In the genomic region with DNA sequence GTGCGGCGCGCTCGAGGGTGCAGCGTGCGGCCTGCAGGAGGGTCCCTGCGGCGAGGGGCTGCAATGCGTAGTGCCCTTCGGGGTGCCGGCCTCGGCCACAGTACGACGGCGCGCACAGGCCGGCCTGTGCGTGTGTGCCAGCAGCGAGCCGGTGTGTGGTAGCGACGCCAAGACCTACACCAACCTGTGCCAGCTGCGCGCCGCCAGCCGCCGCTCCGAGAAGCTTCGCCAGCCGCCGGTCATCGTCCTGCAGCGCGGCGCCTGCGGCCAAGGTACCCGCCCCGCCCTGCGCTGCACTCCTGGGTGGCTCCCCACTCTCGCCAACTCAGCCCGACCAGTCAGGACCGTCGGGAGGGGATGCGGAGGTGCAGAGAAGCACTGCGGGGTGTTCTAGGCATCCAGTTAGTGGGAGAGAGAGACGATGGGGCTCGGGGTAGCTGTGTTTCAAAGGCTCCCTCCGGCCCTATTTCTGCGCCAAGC, we compare ENCODE assay signal across 8 mouse cellular contexts. TPM values are rescaled to one million over a fixed set of nuclear protein-coding genes. Genes with fewer than 3 reads are reported as not detected.
DNase-seq lines count a peak whose midpoint lies in the region; ATAC-seq and TF ChIP-seq lines count a peak whose summit lies in the region.

No protein-coding gene starts in this region.

- peak overlapping the region; percentile 50 for H3K4me3 ChIP-seq in C2C12 (ENCODE audit: insufficient read depth, poor library complexity, severe bottlenecking)
- H3K4me3 ChIP-seq in gastrocnemius, adult 2 months = peak overlapping the region; percentile 86
- H3K4me3 ChIP-seq in hindbrain, embryonic 15.5 days = peak overlapping the region; percentile 43
- peak overlapping the region in 1 of 2 experiments; percentile 37; a peak in 3 of 4 replicates for H3K4me3 ChIP-seq in liver, embryonic 14.5 days (ENCODE audit: insufficient read depth in 1 of 2, low read depth in 2 of 2, low read length in 2 of 2)

- H3K27ac ChIP-seq in gastrocnemius, adult 2 months = peak overlapping the region; percentile 89
- no peak overlapping the region for H3K27ac ChIP-seq in hindbrain, embryonic 15.5 days (replicated peaks)
- H3K27ac ChIP-seq in liver, embryonic 14.5 days = no peak overlapping the region

- H3ac ChIP-seq in C2C12 (ENCODE audit: control insufficient read depth, insufficient read length, low read depth) = peak overlapping the region; percentile 81

- no peak for TF ChIP-seq EP300 in liver, embryonic 14.5 days (IDR thresholded peaks at IDR 0.05; ENCODE audit: low read depth)

- TF ChIP-seq CTCF in C2C12 (IDR thresholded peaks at IDR 0.05; ENCODE audit: control insufficient read depth, insufficient read depth, insufficient read length) = no peak
- TF ChIP-seq CTCF in gastrocnemius, adult 2 months (IDR thresholded peaks at IDR 0.05) = no peak
- no peak for TF ChIP-seq CTCF in liver, embryonic 14.5 days (IDR thresholded peaks at IDR 0.05; ENCODE audit: low read depth)

- H3K27me3 ChIP-seq in C2C12 (ENCODE audit: control insufficient read depth, insufficient read depth, insufficient read length) = no peaks in the 10 kb centered on the region
- H3K27me3 ChIP-seq in hindbrain, embryonic 15.5 days = peaks cover 53% of the 10 kb centered on the region
- H3K27me3 ChIP-seq in liver, embryonic 14.5 days (ENCODE audit: control insufficient read depth, insufficient read depth, low read length) = peaks cover 50% of the 10 kb centered on the region

- 1% methylated on average over 32 of the region's 49 CpGs for WGBS in hindbrain, embryonic 15.5 days
- 1% methylated on average over 48 of the region's 49 CpGs for WGBS in liver, embryonic 14.5 days (ENCODE audit: insufficient replicate concordance)

- peak overlapping the region; percentile 64 for H3K4me2 ChIP-seq in hindbrain, embryonic 15.5 days
- peak overlapping the region; percentile 51 for H3K4me2 ChIP-seq in liver, embryonic 14.5 days (ENCODE audit: low read depth)

- H3K4me1 ChIP-seq in hindbrain, embryonic 15.5 days (replicated peaks) = peaks cover 29% of the 10 kb centered on the region
- no peaks in the 10 kb centered on the region for H3K4me1 ChIP-seq in liver, embryonic 14.5 days (replicated peaks; ENCODE audit: control insufficient read depth in 2 of 2, insufficient read depth in 2 of 2, low read length in 1 of 2)

- peak; percentile 74 for DNase-seq in adrenal gland, adult 2 months
- peak; percentile 87 for DNase-seq in gastrocnemius, adult 2 months
- no peak for DNase-seq in liver, embryonic 14.5 days (ENCODE audit: low read depth in 3 of 3, low spot score in 3 of 3)
- DNase-seq in retina, postnatal 7 days (ENCODE audit: low read depth, low spot score) = peak; percentile 21
- DNase-seq in MN1 (ENCODE audit: low spot score) = no peak

- H3K79me2 ChIP-seq in C2C12 (ENCODE audit: control insufficient read depth, insufficient read depth) = peaks cover 54% of the 10 kb centered on the region

- H3K9ac ChIP-seq in hindbrain, embryonic 15.5 days = peak overlapping the region; percentile 7; the same call in 1 of the 2 replicates
- H3K9ac ChIP-seq in liver, embryonic 14.5 days (replicated peaks) = no peak overlapping the region

- peaks cover 4% of the 10 kb centered on the region for H3K36me3 ChIP-seq in C2C12 (ENCODE audit: control insufficient read depth, insufficient read depth)
- no peaks in the 10 kb centered on the region for H3K36me3 ChIP-seq in hindbrain, embryonic 15.5 days
- no peaks in the 10 kb centered on the region for H3K36me3 ChIP-seq in liver, embryonic 14.5 days (replicated peaks; ENCODE audit: control insufficient read depth, insufficient read depth, low read depth)

- no peak for ATAC-seq in hindbrain, embryonic 15.5 days (ENCODE audit: low FRiP score, low read depth)
- no peak for ATAC-seq in liver, embryonic 14.5 days (ENCODE audit: insufficient read depth)
- no peak for ATAC-seq in cerebellum, adult (ENCODE audit: insufficient number of reproducible peaks, low FRiP score, low TSS enrichment)

- H3K9me3 ChIP-seq in hindbrain, embryonic 15.5 days = no peaks in the 10 kb centered on the region
- H3K9me3 ChIP-seq in liver, embryonic 14.5 days (ENCODE audit: control insufficient read depth, low read length) = no peaks in the 10 kb centered on the region

- intact Hi-C loops in gastrocnemius, adult 2 months (cut with DNase I) = loop anchor here (5.0 kb wide), 1 partner anchor 36 kb away; no protein-coding TSS in a partner anchor

- peaks cover 32% of the 10 kb centered on the region for H3K79me3 ChIP-seq in C2C12 (ENCODE audit: low read depth)

TF ChIP-seq in C2C12, 6 proteins besides CTCF, POLR2A, EP300 and RAD21:
- TF ChIP-seq MAX (IDR thresholded peaks at IDR 0.05) = no peak
- no peak for TF ChIP-seq USF1 (IDR thresholded peaks at IDR 0.05; ENCODE audit: low read depth)
- no peak for TF ChIP-seq MYOD1 (IDR thresholded peaks at IDR 0.05; ENCODE audit: control insufficient read depth, insufficient read length, low read depth)
- no peak for TF ChIP-seq FOSL1 (IDR thresholded peaks at IDR 0.05; ENCODE audit: insufficient read depth, low read length, poor library complexity, severe bottlenecking)
- no peak for TF ChIP-seq MYOG (IDR thresholded peaks at IDR 0.05; ENCODE audit: control insufficient read depth, extremely low read depth, insufficient read length)

RNA-seq across cellular contexts. Expression of a gene that starts 0.6 kb away (rescaled TPM):
- polyA plus RNA-seq in C2C12 (2012; fragmentation: generic; extraction: Trizol) = 74.8 TPM
- 10 to 100 TPM; 34.5 to 87.0 TPM for total RNA-seq in adrenal gland, adult 2 months (2021)
- 90.6 and 134 TPM in 2 replicates for polyA plus RNA-seq in adrenal gland, adult 2 months (2012; rRNA removed)
- 10 to 100 TPM; 23.9 to 32.6 TPM for total RNA-seq in gastrocnemius, adult 2 months (2021)
- 19.9 and 22.2 TPM in 2 replicates for polyA plus RNA-seq in hindbrain, embryonic 15.5 days (2015; fragmentation: Nextera tagmentation; extraction: Ambion mirVana)
- polyA plus RNA-seq in liver, embryonic 14.5 days (2012; rRNA removed) = 0.12 and 0.30 TPM in 2 replicates
- polyA plus RNA-seq in liver, embryonic 14.5 days (2014; fragmentation: Nextera tagmentation; extraction: Ambion mirVana) = 0.17 and 0.25 TPM in 2 replicates

Comparison
In these comparisons a context has a peak if more than half of its experiments do, and no peak if none do; other contexts are left out.
1. DNase-seq: peak in adrenal gland, adult 2 months (single experiment), gastrocnemius, adult 2 months (single experiment) and retina, postnatal 7 days (single experiment); none in liver, embryonic 14.5 days (0 of 3) and MN1 (single experiment).
2. RNA of a gene that starts 0.6 kb away (polyA plus RNA-seq): 90.6 to 134 TPM in adrenal gland, adult 2 months, 74.8 TPM in C2C12 (single experiment) and 19.9 to 22.2 TPM in hindbrain, embryonic 15.5 days; 0.12 to 0.30 TPM in liver, embryonic 14.5 days; every median in the first group is over 10 times any median in the second.